Mouse (Mus musculus): ENCODE results near the gene Ovol3. TPM values are rescaled to one million over a fixed set of nuclear protein-coding genes. Genes with fewer than 3 reads are reported as not detected.

The Ovol3 gene
- total and polyA plus RNA-seq, 2 experiments from 2014 or later: not detected

- DNase-seq (ENCODE audit: low spot score): no peak
- ATAC-seq (ENCODE audit: low FRiP score): no peak
- Histone ChIP-seq H3K9ac (replicated peaks; ENCODE audit: low read length, poor library complexity, severe bottlenecking) (no peak overlapping the region), H3K36me3 (ENCODE audit: insufficient read depth, low read length) (peaks cover 11% of the 10 kb centered on the region), H3K9me3 (ENCODE audit: low read length) (no peaks in the 10 kb centered on the region), H3K4me3 (ENCODE audit: low read depth, low read length) (peak overlapping the region; percentile 43), H3K27ac (ENCODE audit: low read depth, low read length) (peak overlapping the region; percentile 52; the same call in 1 of the 2 replicates), H3K27me3 (ENCODE audit: insufficient read depth, low read length) (no peaks in the 10 kb centered on the region), H3K4me1 (ENCODE audit: insufficient read depth, low read length) (no peaks in the 10 kb centered on the region), H3K4me2 (ENCODE audit: low read depth, low read length, poor library complexity, severe bottlenecking) (peak overlapping the region; percentile 91)
- 27% methylated on average over 11 of the region's 11 CpGs for WGBS
- no peak for TF ChIP-seq CTCF (IDR thresholded peaks at IDR 0.05)
Measured at GRCm38 (mm10) chr7:30220008-30220356, 15.5 kb downstream of the Ovol3 start.

DNA sequence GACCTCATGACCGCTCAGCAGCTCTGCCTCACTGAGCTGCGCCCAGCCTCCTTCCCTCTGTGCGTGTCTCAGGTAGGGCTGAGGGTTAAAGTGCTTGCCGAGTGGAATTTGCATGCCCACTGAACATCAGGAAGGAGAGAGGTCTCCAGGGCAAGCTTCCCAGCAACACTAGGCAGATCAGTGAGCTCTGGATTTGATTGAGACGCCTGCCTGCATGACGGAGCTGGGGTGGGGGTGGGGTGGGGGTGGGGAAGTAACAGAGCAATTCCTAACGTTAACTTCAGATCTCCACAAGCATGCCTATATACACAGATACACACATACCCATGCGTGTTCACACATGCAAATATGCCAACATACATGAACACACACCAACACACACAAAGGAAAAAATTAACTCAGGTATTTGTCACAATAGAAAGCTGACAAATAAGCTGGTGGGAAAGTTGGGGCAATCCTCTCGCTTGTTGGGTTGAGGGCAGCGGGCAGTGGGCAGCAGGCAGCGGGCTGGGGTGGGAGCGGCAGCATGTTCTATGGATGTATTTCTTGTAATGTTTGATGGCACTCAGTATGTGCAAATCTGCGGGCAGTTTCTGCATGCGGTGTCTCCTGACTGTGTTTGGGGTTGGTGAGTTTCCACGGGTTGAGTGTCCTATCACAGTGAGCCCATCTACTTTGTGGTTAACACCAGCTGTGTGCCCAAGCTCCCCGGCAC is 16.1 kb downstream of the Ovol3 start:
- DNase-seq (ENCODE audit: low spot score) (peak; percentile 75), ATAC-seq (ENCODE audit: low FRiP score) (peak; percentile 48; the same call in 1 of the 2 replicates)
- Histone ChIP-seq H3K27me3 (ENCODE audit: insufficient read depth, low read length) (no peaks in the 10 kb centered on the region), H3K4me1 (ENCODE audit: insufficient read depth, low read length) (no peaks in the 10 kb centered on the region), H3K9ac (replicated peaks; ENCODE audit: low read length, poor library complexity, severe bottlenecking) (peak overlapping the region; percentile 44), H3K9me3 (ENCODE audit: low read length) (no peaks in the 10 kb centered on the region), H3K36me3 (ENCODE audit: insufficient read depth, low read length) (peaks cover 10% of the 10 kb centered on the region), H3K4me2 (ENCODE audit: low read depth, low read length, poor library complexity, severe bottlenecking) (peak overlapping the region; percentile 91), H3K27ac (ENCODE audit: low read depth, low read length) (peak overlapping the region; percentile 73), H3K4me3 (ENCODE audit: low read depth, low read length) (peak overlapping the region; percentile 43)
- TF ChIP-seq CTCF (IDR thresholded peaks at IDR 0.05): no peak
- 6% methylated on average over 16 of the region's 16 CpGs for WGBS

DNA sequence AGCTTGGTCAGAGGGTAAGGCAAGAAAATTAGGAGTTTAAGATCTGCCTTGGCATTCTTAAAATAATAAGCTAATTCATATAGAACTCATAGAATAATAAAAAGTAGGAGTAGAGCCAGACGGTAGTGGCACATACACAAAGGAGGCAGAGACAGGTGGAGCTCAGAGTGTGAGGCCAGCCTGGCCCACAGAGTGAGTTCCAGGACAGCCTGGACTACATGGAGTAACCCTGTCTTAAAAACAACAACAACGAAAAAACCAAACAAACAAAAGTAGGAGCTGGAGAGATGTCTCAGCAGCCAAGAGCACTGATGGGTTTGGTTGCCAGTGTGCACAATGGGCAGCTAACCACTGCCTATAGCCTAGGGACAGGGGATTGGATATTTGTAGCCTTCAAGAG is 18.2 kb downstream of the Ovol3 start:
- Histone ChIP-seq H3K27me3 (ENCODE audit: insufficient read depth, low read length) (no peaks in the 10 kb centered on the region), H3K4me3 (ENCODE audit: low read depth, low read length) (no peak overlapping the region), H3K27ac (ENCODE audit: low read depth, low read length) (peak overlapping the region; percentile 6; the same call in 1 of the 2 replicates), H3K9me3 (ENCODE audit: low read length) (no peaks in the 10 kb centered on the region), H3K4me2 (ENCODE audit: low read depth, low read length, poor library complexity, severe bottlenecking) (no peak overlapping the region), H3K36me3 (ENCODE audit: insufficient read depth, low read length) (no peaks in the 10 kb centered on the region), H3K4me1 (ENCODE audit: insufficient read depth, low read length) (no peaks in the 10 kb centered on the region), H3K9ac (replicated peaks; ENCODE audit: low read length, poor library complexity, severe bottlenecking) (no peak overlapping the region)
- DNase-seq (ENCODE audit: low spot score) (no peak), ATAC-seq (ENCODE audit: low FRiP score) (peak; percentile 45; the same call in 1 of the 2 replicates)
- WGBS: 73% methylated on average over 2 of the region's 2 CpGs
- TF ChIP-seq CTCF (IDR thresholded peaks at IDR 0.05): no peak

DNA sequence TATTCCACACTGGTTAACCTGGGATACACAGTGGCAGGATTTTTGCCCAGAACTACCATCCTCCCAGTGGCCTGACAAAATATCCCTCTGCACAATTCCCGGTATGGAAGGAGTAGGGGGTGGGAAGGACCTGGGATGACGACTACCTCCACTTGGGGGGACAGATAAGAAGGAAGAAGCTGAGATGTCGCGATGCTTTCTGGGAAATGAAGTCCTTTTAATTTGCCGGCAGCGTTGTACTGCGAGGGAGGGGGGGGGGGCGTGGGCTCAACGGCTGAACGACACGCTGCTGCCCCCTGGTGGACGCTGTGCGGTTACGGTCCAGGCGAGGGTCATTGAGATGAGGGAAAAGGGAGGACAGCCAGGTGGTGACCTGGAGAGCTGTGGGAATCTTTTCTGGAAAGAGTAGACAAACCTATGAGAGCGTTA is 18.8 kb downstream of the Ovol3 start:
- ATAC-seq (ENCODE audit: low FRiP score): peak; percentile 75
- peak overlapping the region; percentile 41 for H3K4me2 ChIP-seq (ENCODE audit: low read depth, low read length, poor library complexity, severe bottlenecking)
- no peaks in the 10 kb centered on the region for H3K36me3 ChIP-seq (ENCODE audit: insufficient read depth, low read length)
- H3K27me3 ChIP-seq (ENCODE audit: insufficient read depth, low read length): no peaks in the 10 kb centered on the region
- WGBS: 1% methylated on average over 16 of the region's 16 CpGs
- H3K27ac ChIP-seq (ENCODE audit: low read depth, low read length): peak overlapping the region; percentile 67
- peak; percentile 98 for TF ChIP-seq CTCF (IDR thresholded peaks at IDR 0.05)
- peak; percentile 92 for DNase-seq (ENCODE audit: low spot score)
- no peak overlapping the region for H3K4me3 ChIP-seq (ENCODE audit: low read depth, low read length)
- no peaks in the 10 kb centered on the region for H3K9me3 ChIP-seq (ENCODE audit: low read length)
- no peaks in the 10 kb centered on the region for H3K4me1 ChIP-seq (ENCODE audit: insufficient read depth, low read length)
- no peak overlapping the region for H3K9ac ChIP-seq (replicated peaks; ENCODE audit: low read length, poor library complexity, severe bottlenecking)

DNA sequence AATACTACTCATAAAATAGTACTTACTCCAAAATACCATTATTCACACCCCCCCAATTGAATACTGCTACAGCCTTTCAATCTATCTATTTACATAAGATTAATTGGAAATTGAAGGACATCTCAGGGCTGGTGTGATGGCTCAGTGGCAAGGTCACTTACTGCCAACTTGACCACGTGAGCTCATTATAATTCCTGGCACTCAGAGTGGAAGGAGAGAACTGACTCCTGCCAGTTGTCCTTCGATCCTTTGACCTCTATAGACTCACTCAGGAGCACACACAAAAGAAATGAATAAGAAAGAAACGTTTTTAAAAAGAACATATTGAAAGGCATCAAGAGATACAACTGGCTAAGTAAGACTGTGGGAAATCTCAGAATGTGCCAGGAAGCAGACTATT is 19.6 kb downstream of the Ovol3 start:
- Histone ChIP-seq H3K9me3 (ENCODE audit: low read length) (no peaks in the 10 kb centered on the region), H3K4me3 (ENCODE audit: low read depth, low read length) (no peak overlapping the region), H3K9ac (replicated peaks; ENCODE audit: low read length, poor library complexity, severe bottlenecking) (no peak overlapping the region), H3K4me2 (ENCODE audit: low read depth, low read length, poor library complexity, severe bottlenecking) (no peak overlapping the region), H3K27ac (ENCODE audit: low read depth, low read length) (peak overlapping the region; percentile 67; the same call in 1 of the 2 replicates), H3K36me3 (ENCODE audit: insufficient read depth, low read length) (no peaks in the 10 kb centered on the region), H3K27me3 (ENCODE audit: insufficient read depth, low read length) (no peaks in the 10 kb centered on the region), H3K4me1 (ENCODE audit: insufficient read depth, low read length) (no peaks in the 10 kb centered on the region)
- 63% methylated on average over 3 of the region's 3 CpGs for WGBS
- no peak for TF ChIP-seq CTCF (IDR thresholded peaks at IDR 0.05)
- no peak for ATAC-seq (ENCODE audit: low FRiP score)
- DNase-seq (ENCODE audit: low spot score): no peak

DNA sequence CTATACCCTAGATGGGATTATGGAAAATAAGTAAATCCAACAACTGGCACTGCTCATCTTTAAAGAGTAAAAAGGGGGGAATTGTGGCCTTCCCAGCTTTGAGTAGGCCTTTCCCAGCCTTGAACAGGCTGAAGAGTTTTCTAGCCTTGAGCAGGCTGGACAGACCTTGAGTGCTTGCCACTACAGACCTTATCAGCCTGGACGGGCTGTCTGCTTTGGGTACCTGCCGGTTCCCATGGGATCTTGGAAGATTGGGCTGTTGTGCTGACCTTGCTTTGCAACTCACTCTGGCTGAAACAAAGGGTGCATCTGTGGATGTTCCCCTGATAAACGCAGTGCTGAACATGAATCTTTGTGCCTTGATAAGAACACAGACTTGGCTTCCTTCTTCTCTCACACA is 21.6 kb downstream of the Ovol3 start:
- no peaks in the 10 kb centered on the region for H3K4me1 ChIP-seq (ENCODE audit: insufficient read depth, low read length)
- no peaks in the 10 kb centered on the region for H3K9me3 ChIP-seq (ENCODE audit: low read length)
- no peak for TF ChIP-seq CTCF (IDR thresholded peaks at IDR 0.05)
- H3K9ac ChIP-seq (replicated peaks; ENCODE audit: low read length, poor library complexity, severe bottlenecking): no peak overlapping the region
- no peak overlapping the region for H3K4me2 ChIP-seq (ENCODE audit: low read depth, low read length, poor library complexity, severe bottlenecking)
- WGBS: 93% methylated on average over 3 of the region's 3 CpGs
- no peaks in the 10 kb centered on the region for H3K27me3 ChIP-seq (ENCODE audit: insufficient read depth, low read length)
- no peak for DNase-seq (ENCODE audit: low spot score)
- no peaks in the 10 kb centered on the region for H3K36me3 ChIP-seq (ENCODE audit: insufficient read depth, low read length)
- H3K4me3 ChIP-seq (ENCODE audit: low read depth, low read length): no peak overlapping the region
- ATAC-seq (ENCODE audit: low FRiP score): no peak
- H3K27ac ChIP-seq (ENCODE audit: low read depth, low read length): no peak overlapping the region
